Mouse (Mus musculus) MEL (cell line): ENCODE results near the gene Ccl11. TPM values are rescaled to one million over a fixed set of nuclear protein-coding genes. Genes with fewer than 3 reads are reported as not detected.

Experiments used
- DNase-seq: peaks from one replicate; pipeline ENCODE4 v3.0.0; 2011; ENCODE audit warnings: low read depth, low spot score
- H3K27ac ChIP-seq: 2 replicates; pipeline ENCODE4 v1.5.1; 2012; ENCODE audit warnings: low read depth, mild to moderate bottlenecking, control low read depth, low read length, moderate library complexity; ENCODE audit not compliant: control insufficient read depth
- H3K27me3 ChIP-seq, 2 experiments: fragments of 150-350 bp in 1 of 2; sonication (generic) in 1 of 2; 2 replicates each; pipeline ENCODE4 v1.6.1; 2012; ENCODE audit warnings: low read length in 2 of 2, mild to moderate bottlenecking in 2 of 2, improper control_type of control experiment in 1 of 2, moderate library complexity in 1 of 2; ENCODE audit not compliant: insufficient read depth in 2 of 2, control insufficient read depth in 1 of 2
- H3K36me3 ChIP-seq, 2 experiments: 2 replicates each; pipeline ENCODE4 v1.6.1; 2012 to 2014; ENCODE audit warnings: low read length in 2 of 2, improper control_type of control experiment in 1 of 2, inconsistent platforms in 1 of 2, mild to moderate bottlenecking in 1 of 2; ENCODE audit not compliant: insufficient read depth in 2 of 2, control insufficient read depth in 1 of 2
- H3K4me1 ChIP-seq, 2 experiments: fragments of 150-350 bp in 1 of 2; sonication (generic) in 1 of 2; 2 replicates each; pipeline ENCODE4 v1.6.1; 2012; ENCODE audit warnings: low read length in 2 of 2, improper control_type of control experiment in 1 of 2, mild to moderate bottlenecking in 1 of 2; ENCODE audit not compliant: insufficient read depth in 2 of 2, control insufficient read depth in 1 of 2
- H3K4me3 ChIP-seq, 2 experiments: fragments of 150-350 bp in 1 of 2; sonication (generic) in 1 of 2; 2 replicates each; pipeline ENCODE4 v1.5.1; 2012; ENCODE audit warnings: low read depth in 2 of 2, low read length in 2 of 2, mild to moderate bottlenecking in 2 of 2, moderate library complexity in 2 of 2, control low read depth in 1 of 2, improper control_type of control experiment in 1 of 2; ENCODE audit not compliant: control insufficient read depth in 1 of 2, insufficient read depth in 1 of 2
- H3K79me2 ChIP-seq: 2 replicates; pipeline ENCODE4 v1.6.1; 2012; ENCODE audit warnings: mild to moderate bottlenecking, low read length, moderate library complexity; ENCODE audit not compliant: control insufficient read depth, poor library complexity, insufficient read depth
- H3K9ac ChIP-seq: 2 replicates; pipeline ENCODE4 v1.6.1; 2012; ENCODE audit warnings: low read depth, mild to moderate bottlenecking, control low read depth, low read length, moderate library complexity; ENCODE audit not compliant: control insufficient read depth, poor library complexity, severe bottlenecking
- H3K9me3 ChIP-seq: fragments of 150-350 bp; sonication (generic); replicated peaks from 2 replicates; pipeline ENCODE4 v1.6.1; 2012; ENCODE audit warnings: mild to moderate bottlenecking, low read length, improper control_type of control experiment, moderate library complexity; ENCODE audit not compliant: insufficient read depth
- CHD1 ChIP-seq: IDR thresholded peaks from 2 replicates; pipeline ENCODE4 v1.6.1; 2012; ENCODE audit warnings: low read depth, mild to moderate bottlenecking, inconsistent platforms, low read length, improper control_type of control experiment
- CHD2 ChIP-seq: IDR thresholded peaks from 2 replicates; pipeline ENCODE4 v1.6.1; 2011; ENCODE audit warnings: low read length, improper control_type of control experiment
- CTCF ChIP-seq, 3 experiments: IDR thresholded peaks in 2 of 3; conservative IDR thresholded peaks in 1 of 3; 2 replicates each; pipeline ENCODE4 v1.5.1; 2011 to 2012; ENCODE audit warnings: low read length in 3 of 3, low read depth in 2 of 3, mild to moderate bottlenecking in 2 of 3, improper control_type of control experiment in 1 of 3, inconsistent platforms in 1 of 3, mixed read lengths in 1 of 3, moderate library complexity in 1 of 3; ENCODE audit not compliant: control insufficient read depth in 1 of 3, insufficient read depth in 1 of 3, poor library complexity in 1 of 3, severe bottlenecking in 1 of 3
- E2F4 ChIP-seq: IDR thresholded peaks from 2 replicates; pipeline ENCODE4 v1.6.1; 2011; ENCODE audit warnings: low read depth, low read length, improper control_type of control experiment, borderline replicate concordance
- ELF1 ChIP-seq: IDR thresholded peaks from 2 replicates; pipeline ENCODE4 v1.6.1; 2014; ENCODE audit warnings: low read depth, mild to moderate bottlenecking, inconsistent platforms, low read length, improper control_type of control experiment, moderate library complexity
- EP300 ChIP-seq, 2 experiments: IDR thresholded peaks; 2 replicates each; pipeline ENCODE4 v1.6.1; 2011; ENCODE audit warnings: improper control_type of control experiment in 2 of 2, low read length in 2 of 2, low read depth in 1 of 2, mild to moderate bottlenecking in 1 of 2
- ETS1 ChIP-seq: IDR thresholded peaks from 2 replicates; pipeline ENCODE4 v1.6.1; 2012; ENCODE audit warnings: low read depth, mild to moderate bottlenecking, inconsistent platforms, low read length, improper control_type of control experiment, moderate library complexity
- HCFC1 ChIP-seq: IDR thresholded peaks from 2 replicates; pipeline ENCODE4 v1.6.1; 2012; ENCODE audit warnings: low read depth, mild to moderate bottlenecking, inconsistent platforms, low read length, improper control_type of control experiment, moderate library complexity
- MAX ChIP-seq: IDR thresholded peaks from 2 replicates; pipeline ENCODE4 v1.6.1; 2011; ENCODE audit warnings: low read length, improper control_type of control experiment
- MEF2A ChIP-seq: IDR thresholded peaks from 2 replicates; pipeline ENCODE4 v1.6.1; 2014; ENCODE audit warnings: low read depth, mild to moderate bottlenecking, inconsistent platforms, low read length, improper control_type of control experiment; ENCODE audit not compliant: poor library complexity, insufficient replicate concordance, severe bottlenecking; ENCODE audit errors: extremely low read depth
- MYC ChIP-seq: IDR thresholded peaks from 2 replicates; pipeline ENCODE4 v1.6.1; 2011; ENCODE audit warnings: low read depth, mild to moderate bottlenecking, low read length, improper control_type of control experiment, moderate library complexity
- NELFE ChIP-seq: IDR thresholded peaks from 2 replicates; pipeline ENCODE4 v1.6.1; 2011; ENCODE audit warnings: low read depth, low read length, improper control_type of control experiment
- NRF1 ChIP-seq: IDR thresholded peaks from 2 replicates; pipeline ENCODE4 v1.6.1; 2014; ENCODE audit warnings: low read depth, mild to moderate bottlenecking, inconsistent platforms, low read length, improper control_type of control experiment, moderate library complexity; ENCODE audit not compliant: poor library complexity, insufficient read depth, severe bottlenecking
- RCOR1 ChIP-seq: IDR thresholded peaks from 2 replicates; pipeline ENCODE4 v1.6.1; 2012; ENCODE audit warnings: low read depth, mild to moderate bottlenecking, inconsistent platforms, low read length, improper control_type of control experiment
- SIN3A ChIP-seq: IDR thresholded peaks from 2 replicates; pipeline ENCODE4 v1.6.1; 2012; ENCODE audit warnings: low read length, improper control_type of control experiment, inconsistent platforms
- SMC3 ChIP-seq: IDR thresholded peaks from 2 replicates; pipeline ENCODE4 v1.6.1; 2011; ENCODE audit warnings: low read depth, low read length, improper control_type of control experiment
- TAL1 ChIP-seq: IDR thresholded peaks from 2 replicates; pipeline ENCODE4 v1.6.1; 2012; ENCODE audit warnings: mild to moderate bottlenecking, inconsistent platforms, low read length, moderate library complexity, mixed read lengths
- TBP ChIP-seq: IDR thresholded peaks from 2 replicates; pipeline ENCODE4 v1.8.0; 2011; ENCODE audit warnings: low read depth, low read length, improper control_type of control experiment
- UBTF ChIP-seq: IDR thresholded peaks from 2 replicates; pipeline ENCODE4 v1.6.1; 2012; ENCODE audit warnings: low read depth, mild to moderate bottlenecking, inconsistent platforms, low read length, improper control_type of control experiment, moderate library complexity, borderline replicate concordance; ENCODE audit not compliant: insufficient read depth
- USF1 ChIP-seq: IDR thresholded peaks from 2 replicates; pipeline ENCODE4 v1.6.1; 2014; ENCODE audit warnings: low read depth, mild to moderate bottlenecking, inconsistent platforms, low read length, improper control_type of control experiment, moderate library complexity
- USF2 ChIP-seq, 2 experiments: IDR thresholded peaks; 2 replicates each; pipeline ENCODE4 v1.6.1; 2011 to 2012; ENCODE audit warnings: improper control_type of control experiment in 2 of 2, low read length in 2 of 2, borderline replicate concordance in 1 of 2, inconsistent platforms in 1 of 2, low read depth in 1 of 2, mild to moderate bottlenecking in 1 of 2; ENCODE audit not compliant: insufficient read depth in 1 of 2
- ZKSCAN1 ChIP-seq: IDR thresholded peaks from 2 replicates; pipeline ENCODE4 v1.6.1; 2012; ENCODE audit warnings: low read depth, mild to moderate bottlenecking, inconsistent platforms, low read length, improper control_type of control experiment, moderate library complexity
- ZMIZ1 ChIP-seq: IDR thresholded peaks from 2 replicates; pipeline ENCODE4 v1.6.1; 2012; ENCODE audit warnings: low read depth, mild to moderate bottlenecking, inconsistent platforms, low read length, improper control_type of control experiment, moderate library complexity
- ZNF384 ChIP-seq: IDR thresholded peaks from 2 replicates; pipeline ENCODE4 v1.6.1; 2012; ENCODE audit warnings: low read depth, mild to moderate bottlenecking, inconsistent platforms, low read length, improper control_type of control experiment
- polyA plus RNA-seq, 2 experiments: library from polyadenylated mRNA; stranded (reverse) in 1 of 2; unstranded in 1 of 2; fragments of >175 nt in 1 of 2; fragments of >200 nt in 1 of 2; gene quantifications; 2 replicates each; pipeline versions ENCODE4 v1.2.1 to v1.2.4; 2012; ENCODE audit warnings: low replicate concordance in 2 of 2, low read depth in 1 of 2; ENCODE audit not compliant: insufficient read length in 2 of 2, insufficient read depth in 1 of 2, missing spikeins in 1 of 2
- total RNA-seq: library from RNA; depleted of rRNA; stranded (reverse); fragments of 300-350 nt; gene quantifications from 2 replicates; pipeline ENCODE4 v1.2.3, GENCODE M21; 2012

Gene Ccl11
- total and polyA plus RNA-seq, 3 experiments, result not detected

DNA sequence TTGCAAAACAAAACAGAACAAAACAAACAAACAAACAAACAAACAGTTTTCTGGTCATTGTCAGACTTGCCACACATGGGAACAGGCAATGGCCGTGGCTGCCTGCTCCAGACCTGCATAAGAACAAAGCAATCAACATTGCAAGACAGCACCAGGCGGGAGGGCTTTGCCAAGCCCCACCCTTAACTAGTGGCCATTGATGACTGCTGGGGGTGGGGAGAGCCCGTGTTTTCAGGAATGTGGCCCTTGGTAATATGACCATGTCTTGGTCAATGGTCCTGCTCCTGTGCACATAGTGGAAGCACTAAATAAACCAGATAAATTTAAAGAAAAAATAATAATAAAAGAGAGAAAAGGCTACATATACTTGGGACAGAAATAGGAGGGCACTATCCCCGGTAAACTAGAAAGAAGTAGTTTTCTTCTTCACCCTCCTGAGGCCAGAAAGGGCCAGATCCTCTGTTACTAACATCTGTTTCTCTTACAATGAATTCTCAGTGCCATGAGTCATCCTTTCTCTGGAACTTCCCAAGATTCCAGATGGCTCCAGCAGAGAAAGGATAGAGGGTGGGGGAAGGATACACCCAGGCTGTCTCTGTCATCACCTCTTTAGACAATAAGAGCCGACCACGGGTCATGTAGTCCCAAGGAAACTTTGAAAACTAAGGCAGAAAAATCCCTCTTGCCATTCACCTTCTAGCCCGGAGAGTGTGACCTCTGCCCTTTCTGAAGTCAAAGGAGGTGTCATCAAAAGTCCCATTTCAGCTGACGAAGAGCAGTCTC, 46.0 kb upstream of the Ccl11 start:
- TF ChIP-seq CHD2 (no peak), SIN3A (no peak), ELF1 (no peak), MAX (no peak), MYC (no peak), ZMIZ1 (no peak), ETS1 (no peak), ZKSCAN1 (no peak), USF1 (no peak), CTCF (IDR thresholded peaks at IDR 0.05 in 2 of 3, conservative IDR thresholded peaks at IDR 0.05 in 1 of 3; ENCODE audit: control insufficient read depth in 1 of 3, insufficient read depth in 1 of 3, low read depth in 2 of 3, low read length in 3 of 3, poor library complexity in 1 of 3, severe bottlenecking in 1 of 3) (no peak), HCFC1 (no peak), TBP (no peak), USF2 (IDR thresholded peaks at IDR 0.05; ENCODE audit: borderline replicate concordance in 1 of 2, insufficient read depth in 1 of 2, low read depth in 1 of 2, low read length in 2 of 2) (no peak), EP300 (IDR thresholded peaks at IDR 0.05; ENCODE audit: low read depth in 1 of 2, low read length in 2 of 2) (no peak), TAL1 (no peak), RCOR1 (no peak), UBTF (no peak)
- TF ChIP-seq, all 39 proteins: peak for 0
- Histone ChIP-seq H3K4me3 (no peak overlapping the region), H3K27me3 (no peaks in the 10 kb centered on the region), H3K27ac (no peak overlapping the region), H3K4me1 (no peaks in the 10 kb centered on the region), H3K9ac (no peak overlapping the region), H3K9me3 (no peaks in the 10 kb centered on the region), H3K36me3 (no peaks in the 10 kb centered on the region), H3K79me2 (no peaks in the 10 kb centered on the region)
- no peak for DNase-seq

DNA sequence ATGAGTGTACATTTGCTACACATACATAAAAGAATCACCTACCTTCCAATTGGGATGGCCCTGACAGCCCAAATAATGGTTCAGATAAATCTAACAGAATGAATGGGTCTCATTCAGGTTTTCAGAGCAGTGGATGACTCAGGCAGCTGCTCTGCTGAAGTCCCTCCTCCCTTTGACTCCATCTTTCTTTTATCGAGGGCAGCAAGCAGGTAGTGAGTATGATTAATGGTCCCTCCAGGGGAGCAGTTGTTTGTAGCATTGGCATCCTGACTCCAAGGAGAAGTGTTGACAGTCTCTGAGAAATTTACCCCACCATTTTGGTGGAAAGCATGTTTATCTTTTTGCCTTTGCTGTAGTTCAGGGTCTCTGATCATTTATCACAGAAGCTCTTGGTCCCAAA, 43.9 kb upstream of the Ccl11 start:
- Histone ChIP-seq H3K27me3 (no peaks in the 10 kb centered on the region), H3K36me3 (no peaks in the 10 kb centered on the region), H3K9me3 (no peaks in the 10 kb centered on the region), H3K9ac (no peak overlapping the region), H3K27ac (no peak overlapping the region), H3K4me1 (no peaks in the 10 kb centered on the region), H3K79me2 (no peaks in the 10 kb centered on the region), H3K4me3 (no peak overlapping the region)
- no peak for DNase-seq
- TF ChIP-seq UBTF (no peak), MEF2A (no peak), E2F4 (no peak), CHD1 (no peak), SMC3 (no peak), ZNF384 (no peak), USF2 (IDR thresholded peaks at IDR 0.05; ENCODE audit: borderline replicate concordance in 1 of 2, insufficient read depth in 1 of 2, low read depth in 1 of 2, low read length in 2 of 2) (no peak), SIN3A (no peak), NRF1 (no peak), NELFE (no peak)
